Mouse (Mus musculus) forebrain, postnatal 0 days (tissue): ENCODE data around the gene Rbms3. TPM values are rescaled to one million over a fixed set of nuclear protein-coding genes. Genes with fewer than 3 reads are reported as not detected.

ENCODE experiments used
- ATAC-seq: fragments of 200-750 bp; cut with Nextera tagmentation; 2 replicates; pipeline ENCODE4 v1.8.0; 2017; ENCODE audit warnings: mild to moderate bottlenecking, moderate library complexity
- DNase-seq: peaks from one replicate; pipeline ENCODE4 v3.0.0-alpha.2; 2015
- H3K27ac ChIP-seq: fragments of 300-500 bp; sonication (generic); 2 replicates; pipeline ENCODE4 v1.5.1; 2014; ENCODE audit warnings: low read depth, mild to moderate bottlenecking, antibody characterized with exemption, low read length, moderate library complexity, mixed read lengths
- H3K27me3 ChIP-seq: fragments of 300-500 bp; sonication (generic); 2 replicates; pipeline ENCODE4 v1.6.1; 2014; ENCODE audit warnings: mild to moderate bottlenecking, low read length, mixed read lengths; ENCODE audit not compliant: insufficient read depth
- H3K36me3 ChIP-seq: fragments of 300-500 bp; sonication (generic); 2 replicates; pipeline ENCODE4 v1.6.1; 2014; ENCODE audit warnings: mild to moderate bottlenecking, moderate library complexity; ENCODE audit not compliant: insufficient read depth
- H3K4me1 ChIP-seq: fragments of 300-500 bp; sonication (generic); 2 replicates; pipeline ENCODE4 v1.6.1; 2014; ENCODE audit warnings: antibody characterized with exemption; ENCODE audit not compliant: insufficient read depth
- H3K4me2 ChIP-seq: fragments of 300-500 bp; sonication (generic); 2 replicates; pipeline ENCODE4 v1.6.1; 2014; ENCODE audit warnings: low read depth, mild to moderate bottlenecking, moderate library complexity
- H3K4me3 ChIP-seq: fragments of 300-500 bp; sonication (generic); 2 replicates; pipeline ENCODE4 v1.5.1; 2014; ENCODE audit warnings: low read depth, low read length, mixed read lengths
- H3K9ac ChIP-seq: fragments of 300-500 bp; sonication (generic); 2 replicates; pipeline ENCODE4 v1.6.1; 2014; ENCODE audit warnings: mild to moderate bottlenecking
- H3K9me3 ChIP-seq: fragments of 300-500 bp; sonication (generic); 2 replicates; pipeline ENCODE4 v1.6.1; 2016; ENCODE audit warnings: low read length
- CTCF ChIP-seq: sonication (generic); IDR thresholded peaks from 2 replicates; pipeline ENCODE4 v1.5.1; 2016; ENCODE audit warnings: antibody characterized with exemption, control low read depth, low read depth
- WGBS: fragments of 180-500 bp; shearing (Covaris S2); extraction: QIAGEN DNeasy Blood & Tissue Kit; methylation state at CpG from one replicate; pipeline ENCODE4 v1.1.7; 2014; 5-methylcytosine and 5-hydroxymethylcytosine counted together
- polyA plus RNA-seq: library from polyadenylated mRNA; unstranded; fragments of >200 nt; fragmentation: Nextera tagmentation; extraction: Ambion mirVana; gene quantifications from 2 replicates; pipeline ENCODE4 v1.2.1, GENCODE M21; 2015
- total RNA-seq: library from RNA; depleted of rRNA; stranded (reverse); fragments of >200 nt; gene quantifications from 2 replicates; pipeline ENCODE4 v1.2.3, GENCODE M21; 2014

Rbms3 gene
- total and polyA plus RNA-seq, 2 experiments from 2014 or later: 29.9 to 38.8 TPM

DNA sequence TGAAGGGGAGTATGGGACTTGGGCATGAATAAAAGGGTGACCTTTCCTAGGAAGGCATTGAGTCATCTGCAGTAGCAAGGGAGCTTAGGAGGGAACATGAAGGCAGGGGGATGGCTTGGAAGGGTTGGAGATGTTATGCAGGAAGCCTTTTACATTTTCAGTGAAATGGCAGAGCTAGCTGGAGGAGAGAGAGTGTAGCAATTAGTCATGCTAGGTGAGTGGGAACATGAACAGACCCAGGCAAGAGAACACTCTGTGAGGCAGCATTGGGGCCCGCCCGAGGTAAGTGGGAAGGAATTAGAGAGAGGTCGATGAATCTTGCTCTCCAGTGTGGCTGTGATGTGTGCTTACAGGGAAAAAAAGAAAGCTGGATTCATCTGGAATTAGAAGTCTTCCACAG lies 477.8 kb downstream of the Rbms3 start:
- H3K4me1 ChIP-seq: no peaks in the 10 kb centered on the region
- H3K4me3 ChIP-seq: no peak overlapping the region
- ATAC-seq: no peak
- no peak overlapping the region for H3K9ac ChIP-seq
- no peaks in the 10 kb centered on the region for H3K9me3 ChIP-seq
- no peak for DNase-seq
- WGBS: 92% methylated on average over 3 of the region's 3 CpGs
- no peaks in the 10 kb centered on the region for H3K36me3 ChIP-seq
- H3K27me3 ChIP-seq: no peaks in the 10 kb centered on the region
- H3K4me2 ChIP-seq: no peak overlapping the region
- no peak for TF ChIP-seq CTCF
- H3K27ac ChIP-seq: no peak overlapping the region

DNA sequence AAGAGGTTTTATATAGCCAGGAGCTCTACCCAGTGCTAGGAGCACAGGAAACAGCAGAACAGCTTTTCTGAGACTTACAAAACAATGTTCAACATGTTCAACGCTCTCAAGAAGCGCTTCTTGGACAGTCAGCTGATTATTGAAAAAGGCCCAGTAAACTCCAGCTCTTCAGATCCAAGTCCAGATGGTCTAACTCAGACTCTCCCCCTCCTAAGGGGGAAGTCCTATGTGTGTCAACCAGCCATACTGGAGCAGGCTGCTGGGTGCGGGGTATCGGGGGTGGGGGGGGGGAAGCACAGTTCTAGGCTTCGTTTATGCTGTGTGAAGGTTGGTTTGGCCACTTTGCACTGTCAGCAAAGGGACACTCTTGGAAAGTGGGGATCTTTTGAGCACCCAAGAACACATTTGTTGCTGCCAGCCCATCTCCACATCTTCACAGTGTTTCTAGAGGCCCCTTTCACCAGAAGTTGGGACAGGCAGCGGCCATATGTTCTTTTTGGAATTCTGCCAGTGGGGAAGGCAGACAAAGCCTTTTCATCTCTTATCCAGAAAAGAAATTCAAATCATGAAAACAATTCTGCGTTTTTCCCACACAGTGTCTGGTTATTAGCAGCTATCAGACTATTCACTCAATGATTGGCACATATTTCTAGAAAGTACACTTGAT lies 485.5 kb downstream of the Rbms3 start:
- no peak for ATAC-seq
- TF ChIP-seq CTCF: no peak

DNA sequence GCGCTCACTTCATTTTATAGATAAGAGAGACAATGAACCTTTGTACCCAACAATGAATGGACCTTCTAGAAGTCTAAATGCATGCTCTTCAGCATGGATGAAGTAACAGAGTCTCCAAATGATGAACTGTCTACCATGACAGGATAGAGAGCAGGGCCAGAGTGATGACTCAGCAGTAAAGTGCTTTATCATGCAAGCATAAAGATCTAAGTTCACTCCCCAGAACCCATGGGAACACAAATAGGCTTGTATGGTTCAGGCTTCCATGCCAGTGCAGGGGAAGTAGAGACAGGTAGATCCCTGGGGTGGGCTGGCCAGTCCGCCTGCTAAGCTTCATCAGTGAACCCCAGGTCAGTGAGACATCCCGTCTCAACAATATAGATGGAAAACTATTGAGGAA lies 489.7 kb downstream of the Rbms3 start:
- TF ChIP-seq CTCF: no peak
- 92% methylated on average over 3 of the region's 3 CpGs for WGBS
- H3K27me3 ChIP-seq: 0 out of 2 replicates have a peak, but pooled peaks cover 3% of the 10 kb centered on the region

More for the DNA sequence above, 485.5 kb downstream of the Rbms3 start:
- WGBS: 57% methylated on average over 7 of the region's 7 CpGs
- Histone ChIP-seq H3K27ac (no peak overlapping the region), H3K4me3 (no peak overlapping the region), H3K4me2 (no peak overlapping the region), H3K9me3 (no peaks in the 10 kb centered on the region), H3K36me3 (no peaks in the 10 kb centered on the region), H3K9ac (no peak overlapping the region), H3K4me1 (no peaks in the 10 kb centered on the region), H3K27me3 (no peaks in the 10 kb centered on the region)
- peak; percentile 65 for DNase-seq

DNA sequence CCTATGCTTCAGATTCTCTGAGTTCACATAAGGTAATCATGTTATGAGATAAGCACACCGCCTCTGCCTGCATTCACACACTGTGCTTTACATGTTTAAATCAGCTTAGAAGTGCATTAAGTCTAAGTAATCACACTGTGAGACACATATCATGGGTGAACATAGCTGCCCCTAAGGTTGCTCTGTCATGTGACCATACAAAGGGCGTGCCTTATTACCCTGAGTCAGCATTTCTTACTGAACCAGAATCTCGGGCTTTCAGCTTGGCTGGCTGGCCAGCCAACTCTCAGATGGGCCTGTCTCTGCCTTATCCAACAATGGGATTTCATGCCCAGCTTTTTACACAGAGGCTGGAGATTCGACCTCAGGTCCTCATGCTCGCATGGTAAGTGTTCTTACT lies 493.3 kb downstream of the Rbms3 start:
- Histone ChIP-seq H3K4me2 (no peak overlapping the region), H3K4me3 (no peak overlapping the region), H3K9ac (no peak overlapping the region), H3K4me1 (no peaks in the 10 kb centered on the region), H3K27me3 (peaks cover 6% of the 10 kb centered on the region; the same call in 1 of the 2 replicates), H3K27ac (no peak overlapping the region), H3K9me3 (no peaks in the 10 kb centered on the region), H3K36me3 (no peaks in the 10 kb centered on the region)
- TF ChIP-seq CTCF: no peak
- 59% methylated on average over 5 of the region's 5 CpGs for WGBS
- DNase-seq: no peak
- ATAC-seq: no peak

More for the DNA sequence above, 489.7 kb downstream of the Rbms3 start:
- no peak for DNase-seq
- Histone ChIP-seq H3K36me3 (no peaks in the 10 kb centered on the region), H3K4me3 (no peak overlapping the region), H3K9ac (no peak overlapping the region), H3K4me2 (no peak overlapping the region), H3K4me1 (no peaks in the 10 kb centered on the region), H3K27ac (no peak overlapping the region), H3K9me3 (no peaks in the 10 kb centered on the region)
- ATAC-seq: no peak

DNA sequence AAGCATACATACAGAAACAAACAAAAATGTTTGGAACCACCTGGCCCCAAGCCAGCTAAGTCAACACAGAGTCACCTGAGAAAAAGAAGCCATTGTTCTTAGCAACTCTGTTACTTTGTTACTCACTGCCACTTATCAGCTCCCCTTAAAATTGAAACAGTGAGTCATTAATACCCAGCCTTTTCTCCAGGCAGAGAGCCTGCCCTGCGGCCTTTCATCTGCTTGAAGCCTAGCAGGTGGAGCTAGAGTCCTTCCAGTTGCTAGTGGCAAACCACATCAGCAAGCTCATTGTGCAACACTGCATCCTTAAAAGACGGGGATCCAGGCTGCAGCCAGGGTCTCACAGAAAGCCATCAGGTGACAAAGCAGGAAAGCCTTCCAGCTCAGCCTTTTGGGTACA lies 495.7 kb downstream of the Rbms3 start:
- Histone ChIP-seq H3K4me2 (no peak overlapping the region), H3K9me3 (no peaks in the 10 kb centered on the region), H3K27me3 (peaks cover 6% of the 10 kb centered on the region; the same call in 1 of the 2 replicates), H3K27ac (no peak overlapping the region), H3K36me3 (no peaks in the 10 kb centered on the region), H3K4me1 (no peaks in the 10 kb centered on the region), H3K9ac (no peak overlapping the region), H3K4me3 (no peak overlapping the region)
- no peak for TF ChIP-seq CTCF
- ATAC-seq: no peak
- no peak for DNase-seq
- 40% methylated on average over 2 of the region's 2 CpGs for WGBS

DNA sequence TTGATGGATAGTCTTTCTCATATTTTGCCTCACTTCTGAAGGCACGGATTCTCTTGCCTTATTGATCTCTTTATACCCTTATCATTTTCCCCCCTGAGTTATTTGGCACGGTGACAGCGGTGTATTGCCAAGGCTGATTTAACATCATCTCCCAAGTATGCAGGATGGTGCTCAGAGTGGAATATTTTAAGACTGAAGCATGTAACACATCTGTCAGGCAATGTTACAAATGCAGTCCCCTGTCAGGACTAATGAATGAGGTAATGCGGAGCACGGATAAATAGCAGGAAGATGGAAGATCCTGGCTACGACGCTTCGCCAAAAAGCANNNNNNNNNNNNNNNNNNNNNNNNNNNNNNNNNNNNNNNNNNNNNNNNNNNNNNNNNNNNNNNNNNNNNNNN lies 502.9 kb downstream of the Rbms3 start:
- H3K9ac ChIP-seq: no peak overlapping the region
- no peak for ATAC-seq
- DNase-seq: no peak
- H3K27ac ChIP-seq: no peak overlapping the region
- H3K4me3 ChIP-seq: no peak overlapping the region
- H3K27me3 ChIP-seq: no peaks in the 10 kb centered on the region
- H3K4me1 ChIP-seq: no peaks in the 10 kb centered on the region
- no peak overlapping the region for H3K4me2 ChIP-seq
- no peaks in the 10 kb centered on the region for H3K36me3 ChIP-seq
- TF ChIP-seq CTCF: no peak
- H3K9me3 ChIP-seq: no peaks in the 10 kb centered on the region
- 31% methylated on average over 8 of the region's 8 CpGs for WGBS

DNA sequence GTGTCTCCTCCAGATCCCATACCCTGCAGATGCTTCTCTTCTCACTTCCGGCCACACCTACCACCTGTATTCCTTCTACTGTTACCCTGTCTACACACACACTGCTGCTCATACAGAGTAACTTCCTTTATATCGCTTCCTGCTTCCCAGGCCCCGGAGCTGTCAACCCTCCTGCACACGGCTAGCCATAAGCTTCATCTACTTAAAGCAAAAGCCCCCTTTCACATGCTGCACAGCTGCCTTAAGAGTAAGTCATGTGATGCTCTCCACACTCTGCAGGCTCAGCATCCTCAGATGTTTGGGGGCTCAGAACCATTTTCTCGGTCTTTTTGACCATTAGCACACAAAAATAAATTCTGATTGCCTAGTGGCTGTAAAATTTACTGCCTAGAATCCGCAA lies 503.9 kb downstream of the Rbms3 start:
- Histone ChIP-seq H3K36me3 (no peaks in the 10 kb centered on the region), H3K9ac (no peak overlapping the region), H3K4me1 (no peaks in the 10 kb centered on the region), H3K27me3 (no peaks in the 10 kb centered on the region), H3K27ac (no peak overlapping the region), H3K4me3 (no peak overlapping the region), H3K9me3 (no peaks in the 10 kb centered on the region), H3K4me2 (no peak overlapping the region)
- TF ChIP-seq CTCF: no peak
- WGBS: 84% methylated on average over 6 of the region's 6 CpGs
- ATAC-seq (no peak), DNase-seq (no peak)
